8 mouse cellular contexts compared by ENCODE assay signal in genomic region chr12:71831258-71832087, GRCm38 (mm10). TPM values are rescaled to one million over a fixed set of nuclear protein-coding genes. Genes with fewer than 3 reads are reported as not detected.
DNase-seq lines count a peak whose midpoint lies in the region; ATAC-seq and TF ChIP-seq lines count a peak whose summit lies in the region.

No protein-coding gene starts in this region.

- peak; percentile 63 for DNase-seq in Muller cell, postnatal 12 days (ENCODE audit: inconsistent ontology term)
- DNase-seq in embryonic facial prominence, embryonic 10.5 days (ENCODE audit: low spot score), result no peak
- peak; percentile 36 for DNase-seq in heart, adult 8-10 months (ENCODE audit: low spot score)
- DNase-seq in kidney, postnatal 0 days (ENCODE audit: low spot score), result peak; percentile 50
- DNase-seq in right cerebral cortex, postnatal 4 days, result peak; percentile 52
- DNase-seq in embryo, embryonic 10 days (ENCODE audit: low spot score), result no peak

- WGBS in embryonic facial prominence, embryonic 10.5 days, result under 1% methylated on average over 59 of the region's 59 CpGs
- WGBS in kidney, postnatal 0 days, result under 1% methylated on average over 59 of the region's 59 CpGs

- 0 out of 2 replicates have a peak, but pooled peaks cover 7% of the 10 kb centered on the region for H3K27me3 ChIP-seq in embryonic facial prominence, embryonic 10.5 days (replicated peaks; ENCODE audit: low read depth, poor library complexity, severe bottlenecking)
- 0 out of 2 replicates have a peak, but pooled peaks cover 3% of the 10 kb centered on the region for H3K27me3 ChIP-seq in kidney, postnatal 0 days (ENCODE audit: insufficient read depth, low read length)
- H3K27me3 ChIP-seq in megakaryocyte, embryonic 14.5 days (replicated peaks), result peaks cover 2% of the 10 kb centered on the region

- H3K4me3 ChIP-seq in embryonic facial prominence, embryonic 10.5 days, result peak overlapping the region; percentile 80
- peak overlapping the region; percentile 77 for H3K4me3 ChIP-seq in kidney, postnatal 0 days (replicated peaks; ENCODE audit: low read depth, low read length)
- H3K4me3 ChIP-seq in megakaryocyte, embryonic 14.5 days (replicated peaks), result peak overlapping the region; percentile 97

- H3K36me3 ChIP-seq in embryonic facial prominence, embryonic 10.5 days (replicated peaks), result no peaks in the 10 kb centered on the region
- no peaks in the 10 kb centered on the region for H3K36me3 ChIP-seq in kidney, postnatal 0 days (ENCODE audit: insufficient read depth, low read length)
- peaks cover 38% of the 10 kb centered on the region for H3K36me3 ChIP-seq in megakaryocyte, embryonic 14.5 days (replicated peaks; ENCODE audit: low read length)

- ATAC-seq in CD4-positive, CD25-positive, alpha-beta regulatory T cell, adult 4 months, result peak; percentile 10
- peak; percentile 65 for ATAC-seq in kidney, postnatal 0 days (replicated peaks; ENCODE audit: low FRiP score, low read depth)

- H3K9ac ChIP-seq in kidney, postnatal 0 days (ENCODE audit: low read depth, low read length), result peak overlapping the region; percentile 68

- peaks cover 43% of the 10 kb centered on the region for H3K4me1 ChIP-seq in embryonic facial prominence, embryonic 10.5 days
- H3K4me1 ChIP-seq in kidney, postnatal 0 days (replicated peaks; ENCODE audit: insufficient read depth, low read length), result peaks cover 11% of the 10 kb centered on the region; the same call in 1 of the 2 replicates
- H3K4me1 ChIP-seq in megakaryocyte, embryonic 14.5 days, result peaks cover 56% of the 10 kb centered on the region

- no peaks in the 10 kb centered on the region for H3K9me3 ChIP-seq in embryonic facial prominence, embryonic 10.5 days
- H3K9me3 ChIP-seq in kidney, postnatal 0 days (replicated peaks; ENCODE audit: low read length), result no peaks in the 10 kb centered on the region
- no peaks in the 10 kb centered on the region for H3K9me3 ChIP-seq in megakaryocyte, embryonic 14.5 days

- peak overlapping the region; percentile 78 for H3K4me2 ChIP-seq in kidney, postnatal 0 days (ENCODE audit: low read length)

- no peak for TF ChIP-seq CTCF in kidney, postnatal 0 days (IDR thresholded peaks at IDR 0.05; ENCODE audit: low read depth)

- H3K27ac ChIP-seq in embryonic facial prominence, embryonic 10.5 days (replicated peaks), result peak overlapping the region; percentile 91
- H3K27ac ChIP-seq in kidney, postnatal 0 days, result peak overlapping the region; percentile 91

RNA-seq across cellular contexts. Expression of gene Daam1, which starts 0.6 kb away (rescaled TPM):
- 1 to 10 TPM; 1.8 to 3.0 TPM for polyA plus RNA-seq in CD4-positive, CD25-positive, alpha-beta regulatory T cell, adult 4 months (2017; shearing (Covaris generic))
- 7.3 and 7.4 TPM in 2 replicates for polyA plus RNA-seq in embryonic facial prominence, embryonic 10.5 days (2016; fragmentation: Nextera tagmentation; extraction: Ambion mirVana)
- 10 to 100 TPM; 63.9 to 82.9 (median 76.6) TPM for total RNA-seq in heart, adult 8-10 months (2022)
- 5.0 and 5.6 TPM in 2 replicates for polyA plus RNA-seq in kidney, postnatal 0 days (2015; fragmentation: Nextera tagmentation; extraction: Ambion mirVana)
- 52.8 and 186 TPM in 2 replicates for polyA plus RNA-seq in megakaryocyte, embryonic 14.5 days (2012; ENCODE audit: insufficient read depth, low replicate concordance)

Comparison
In these comparisons a context has a peak if more than half of its experiments do, and no peak if none do; other contexts are left out.
1. DNase-seq: peak in Muller cell, postnatal 12 days (single experiment), heart, adult 8-10 months (single experiment), kidney, postnatal 0 days (single experiment) and right cerebral cortex, postnatal 4 days (single experiment); none in embryonic facial prominence, embryonic 10.5 days (single experiment) and embryo, embryonic 10 days (single experiment).
2. Peak in every context shown above with its lines, with median percentiles within 50 percentile points of each other: H3K4me3 ChIP-seq.